Mouse (Mus musculus) midbrain, embryonic 11.5 days (tissue): ENCODE data around the gene Tmco1. TPM values are rescaled to one million over a fixed set of nuclear protein-coding genes. Genes with fewer than 3 reads are reported as not detected.

Source experiments
- ATAC-seq: fragments of 200-750 bp; cut with Nextera tagmentation; 2 replicates; pipeline ENCODE4 v1.8.0; 2017; ENCODE audit warnings: moderate TSS enrichment, moderate library complexity; ENCODE audit not compliant: low FRiP score
- DNase-seq: peaks from one replicate; pipeline ENCODE4 v3.0.0; 2015; ENCODE audit warnings: low spot score; ENCODE audit errors: missing footprints
- H3K27ac ChIP-seq: fragments of 300-500 bp; sonication (generic); 2 replicates; pipeline ENCODE4 v1.5.1; 2014; ENCODE audit warnings: low read depth, low read length
- H3K27me3 ChIP-seq: fragments of 300-500 bp; sonication (generic); 2 replicates; pipeline ENCODE4 v1.6.1; 2014; ENCODE audit warnings: mild to moderate bottlenecking, low read length, moderate library complexity, mixed read lengths; ENCODE audit not compliant: control insufficient read depth, insufficient read depth
- H3K36me3 ChIP-seq: fragments of 300-500 bp; sonication (generic); 2 replicates; pipeline ENCODE4 v1.6.1; 2014; ENCODE audit warnings: mild to moderate bottlenecking, low read length, moderate library complexity, mixed read lengths; ENCODE audit not compliant: control insufficient read depth, insufficient read depth
- H3K4me1 ChIP-seq: fragments of 300-500 bp; sonication (generic); 2 replicates; pipeline ENCODE4 v1.6.1; 2014; ENCODE audit warnings: low read length; ENCODE audit not compliant: control insufficient read depth, insufficient read depth
- H3K4me2 ChIP-seq: fragments of 300-500 bp; sonication (generic); 2 replicates; pipeline ENCODE4 v1.6.1; 2014; ENCODE audit warnings: mild to moderate bottlenecking, moderate library complexity
- H3K4me3 ChIP-seq: fragments of 300-500 bp; sonication (generic); 2 replicates; pipeline ENCODE4 v1.5.1; 2014; ENCODE audit warnings: low read depth, low read length
- H3K9ac ChIP-seq: fragments of 300-500 bp; sonication (generic); 2 replicates; pipeline ENCODE4 v1.6.1; 2014; ENCODE audit warnings: low read length
- H3K9me3 ChIP-seq: fragments of 300-500 bp; sonication (generic); 2 replicates; pipeline ENCODE4 v1.6.1; 2016; ENCODE audit warnings: low read length; ENCODE audit not compliant: control insufficient read depth
- WGBS: fragments of 180-500 bp; shearing (Covaris S2); extraction: QIAGEN DNeasy Blood & Tissue Kit; methylation state at CpG from one replicate; pipeline ENCODE4 v1.1.7; 2014; 5-methylcytosine and 5-hydroxymethylcytosine counted together
- microRNA-seq: library from miRNA; unstranded; fragments of <30 nt; microRNA quantifications from one replicate; pipeline ENCODE4, GENCODE M21; 2017
- polyA plus RNA-seq: library from polyadenylated mRNA; unstranded; fragments of >200 nt; fragmentation: Nextera tagmentation; extraction: Ambion mirVana; gene quantifications from 2 replicates; pipeline ENCODE4 v1.2.1, GENCODE M21; 2014

Gene Tmco1
- polyA plus RNA-seq, 1 experiment from 2014 or later: 94.2 TPM

- Histone ChIP-seq H3K27me3 (no peaks in the 10 kb centered on the region), H3K4me1 (no peaks in the 10 kb centered on the region; the same call in 1 of the 2 replicates), H3K27ac (no peak overlapping the region), H3K36me3 (no peaks in the 10 kb centered on the region), H3K4me2 (no peak overlapping the region), H3K9me3 (no peaks in the 10 kb centered on the region), H3K4me3 (no peak overlapping the region), H3K9ac (no peak overlapping the region)
- peak; percentile 66 for DNase-seq
- no peak for ATAC-seq
- 86% methylated on average over 7 of the region's 7 CpGs for WGBS
Measured at GRCm38 (mm10) chr1:167382316-167382715, 74.1 kb downstream of the Tmco1 start.

GRCm38 (mm10) chr1:167382763-167383162, 74.6 kb downstream of the Tmco1 start:
- Histone ChIP-seq H3K4me2 (no peak overlapping the region), H3K27ac (no peak overlapping the region), H3K4me3 (no peak overlapping the region), H3K4me1 (no peaks in the 10 kb centered on the region; the same call in 1 of the 2 replicates), H3K27me3 (no peaks in the 10 kb centered on the region), H3K9me3 (no peaks in the 10 kb centered on the region), H3K36me3 (no peaks in the 10 kb centered on the region), H3K9ac (no peak overlapping the region)
- DNase-seq (peak; percentile 70), ATAC-seq (no peak)
- 84% methylated on average over 5 of the region's 5 CpGs for WGBS

DNA sequence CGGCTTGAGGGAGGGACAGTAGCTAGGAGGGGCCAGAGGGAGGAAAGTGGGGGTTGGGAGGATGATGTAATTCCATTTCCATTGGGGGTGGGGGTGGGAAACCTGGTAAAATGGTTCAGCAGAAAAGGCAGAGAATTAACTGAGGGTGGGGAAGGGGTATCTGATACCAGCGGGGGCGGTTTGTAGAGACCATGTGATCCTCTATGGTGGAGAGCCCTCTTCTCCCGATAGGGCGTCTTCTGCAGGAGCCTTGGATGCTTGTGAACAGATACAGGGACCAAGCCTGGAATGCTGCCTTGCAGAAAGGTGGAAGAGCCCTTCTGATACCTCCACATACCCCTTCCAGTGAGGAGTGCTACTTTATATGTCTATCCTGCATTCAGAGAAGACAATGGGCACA, 75.0 kb downstream of the Tmco1 start:
- ATAC-seq: no peak
- no peak overlapping the region for H3K27ac ChIP-seq
- no peaks in the 10 kb centered on the region for H3K9me3 ChIP-seq
- no peak overlapping the region for H3K4me2 ChIP-seq
- H3K4me1 ChIP-seq: no peaks in the 10 kb centered on the region; the same call in 1 of the 2 replicates
- no peaks in the 10 kb centered on the region for H3K36me3 ChIP-seq
- DNase-seq: peak; percentile 49
- 86% methylated on average over 5 of the region's 5 CpGs for whole genome bisulfite sequencing
- no peak overlapping the region for H3K9ac ChIP-seq
- no peak overlapping the region for H3K4me3 ChIP-seq
- no peaks in the 10 kb centered on the region for H3K27me3 ChIP-seq

Small RNA genes lying within 50 kb of the gene (microRNA-seq; reads per million reads assigned to microRNA genes)
- gene Gm25911 (19.1 reads per million, percentile 37 among the genes with 10 or more reads in this experiment), gene Mir6347 (not detected)

Other genes starting within 250 kb of the Tmco1 start
- gene Uck2, start 23.1 kb upstream of the Tmco1 start, polyA plus RNA-seq: 110 and 113 TPM in 2 replicates
- gene Aldh9a1, start 41.6 kb downstream of the Tmco1 start, polyA plus RNA-seq: 33.4 and 36.5 TPM in 2 replicates
- gene Mgst3, start 85.5 kb downstream of the Tmco1 start, polyA plus RNA-seq: 58.9 and 60.8 TPM in 2 replicates
- gene Lrrc52, start 158.4 kb downstream of the Tmco1 start, polyA plus RNA-seq: not detected in 2 replicates